Mouse (Mus musculus): ENCODE results near the gene Atf1. TPM values are rescaled to one million over a fixed set of nuclear protein-coding genes. Genes with fewer than 3 reads are reported as not detected.

Gene Atf1
- 31.8 and 33.5 TPM in 2 replicates for polyA plus RNA-seq (2014; fragmentation: Nextera tagmentation; extraction: Ambion mirVana)

DNA sequence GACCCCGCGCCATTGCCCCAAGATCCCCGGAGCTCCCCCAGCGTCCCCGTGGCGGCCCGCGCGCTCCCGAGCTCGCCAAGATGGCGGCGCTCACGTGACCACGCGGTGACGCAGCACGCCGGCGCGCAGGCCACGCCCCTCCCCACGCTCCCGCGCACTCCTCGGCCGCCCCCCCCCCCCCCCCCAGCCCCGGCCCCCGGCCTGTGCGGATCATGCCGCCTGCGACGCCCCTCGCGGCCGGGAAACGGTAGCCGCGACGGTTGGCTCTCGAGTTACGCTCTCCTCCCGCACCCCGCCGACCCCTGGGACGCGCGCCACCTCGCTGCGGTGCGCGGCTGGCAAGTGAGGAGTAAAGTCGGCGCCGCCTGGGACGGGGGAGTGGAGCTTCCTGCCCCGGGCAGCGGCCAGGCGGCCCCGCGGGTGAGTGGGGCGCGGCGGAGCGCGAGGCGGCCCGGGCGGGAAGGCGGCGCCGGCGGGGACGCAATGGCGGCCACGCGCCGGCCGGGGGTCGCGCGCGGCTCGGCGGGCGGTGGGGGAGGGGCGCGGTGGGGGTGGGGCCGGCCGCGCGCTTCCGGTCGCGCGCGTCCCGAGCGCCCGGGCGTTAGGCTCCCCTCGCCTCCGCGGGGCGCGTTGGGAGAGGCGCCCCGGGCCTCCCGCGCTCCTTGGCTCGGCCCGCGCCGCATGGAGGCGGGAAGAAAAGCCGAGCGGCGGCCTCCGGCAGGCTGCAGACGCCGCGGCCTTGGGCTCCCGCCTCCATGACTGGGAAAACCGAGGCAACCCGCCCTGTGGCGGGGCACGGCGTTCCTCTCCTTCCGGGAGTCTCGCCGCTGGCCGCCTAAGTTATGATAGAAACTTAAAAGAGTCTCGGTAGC lies at the start of gene Atf1:
Atf1 (plus strand) TSS at position 157 of the 872 bp plus-strand sequence.
- Histone ChIP-seq H3K36me3 (ENCODE audit: control insufficient read depth, insufficient read depth, low read length) (no peaks in the 10 kb centered on the region), H3K4me3 (ENCODE audit: low read depth, low read length) (peak within 1 kb of the TSS; percentile 61), H3K4me2 (peak within 1 kb of the TSS; percentile 81), H3K4me1 (ENCODE audit: control insufficient read depth, insufficient read depth, low read length) (peaks cover 9% of the 10 kb centered on the region), H3K9ac (ENCODE audit: low read length) (peak within 1 kb of the TSS; percentile 92), H3K27me3 (ENCODE audit: control insufficient read depth, insufficient read depth, low read length) (no peaks in the 10 kb centered on the region), H3K27ac (ENCODE audit: low read depth, low read length) (peak within 1 kb of the TSS; percentile 98), H3K9me3 (ENCODE audit: control insufficient read depth, low read length) (0 out of 2 replicates have a peak, but pooled peaks cover 4% of the 10 kb centered on the region)
- DNase-seq (ENCODE audit: low spot score, missing footprints) (peak; percentile 99), ATAC-seq (ENCODE audit: low FRiP score) (peak; percentile 87)
- WGBS: 0% methylated on average over 56 of the region's 133 CpGs

DNA sequence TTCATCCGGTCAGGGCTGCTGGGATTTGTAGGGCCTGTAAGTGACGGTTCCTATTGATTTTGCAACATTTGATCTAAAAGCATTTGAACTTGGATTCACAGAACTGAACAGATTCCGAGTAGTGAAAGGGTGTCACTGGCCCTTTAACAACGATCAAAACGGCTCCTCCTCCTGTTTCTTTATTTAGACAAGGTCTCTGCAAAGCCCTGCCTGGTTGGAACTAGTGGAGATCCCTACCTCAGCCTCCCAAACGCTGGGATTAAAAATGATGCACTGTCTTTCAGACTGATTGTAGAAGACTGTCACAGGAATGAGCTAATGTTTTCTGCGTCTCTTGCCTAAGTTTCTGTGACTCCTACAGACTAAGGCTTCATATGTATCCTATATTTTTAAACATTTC lies 49.1 kb upstream of the Atf1 start:
- no peak for DNase-seq (ENCODE audit: low spot score, missing footprints)
- 80% methylated on average over 7 of the region's 7 CpGs for WGBS
- no peaks in the 10 kb centered on the region for H3K4me1 ChIP-seq (ENCODE audit: control insufficient read depth, insufficient read depth, low read length)
- H3K9me3 ChIP-seq (ENCODE audit: control insufficient read depth, low read length): no peaks in the 10 kb centered on the region
- H3K4me2 ChIP-seq: no peak overlapping the region
- H3K27ac ChIP-seq (ENCODE audit: low read depth, low read length): no peak overlapping the region
- no peak for ATAC-seq (ENCODE audit: low FRiP score)
- H3K27me3 ChIP-seq (ENCODE audit: control insufficient read depth, insufficient read depth, low read length): no peaks in the 10 kb centered on the region
- H3K36me3 ChIP-seq (ENCODE audit: control insufficient read depth, insufficient read depth, low read length): peaks cover 9% of the 10 kb centered on the region
- no peak overlapping the region for H3K4me3 ChIP-seq (ENCODE audit: low read depth, low read length)
- H3K9ac ChIP-seq (ENCODE audit: low read length): no peak overlapping the region

DNA sequence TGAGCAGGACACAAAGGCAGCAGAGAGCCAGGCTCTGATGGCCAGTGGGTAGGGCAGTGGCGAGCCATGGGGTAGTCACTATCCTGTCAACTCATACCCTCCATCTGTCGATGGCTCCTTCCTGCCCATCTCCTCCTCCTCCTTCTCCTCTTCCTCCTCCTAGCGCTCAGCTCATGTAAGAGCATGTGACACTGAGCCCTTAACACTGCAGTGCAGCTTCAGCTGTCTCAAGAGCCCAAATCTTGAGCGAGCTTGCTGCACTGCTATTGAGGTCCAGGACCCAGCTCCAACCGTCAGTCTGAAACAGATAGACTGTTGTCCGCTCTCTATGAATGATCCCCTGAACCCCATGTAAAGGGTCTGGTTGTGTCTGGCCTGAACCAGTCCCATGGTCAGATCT lies 47.9 kb upstream of the Atf1 start:
- 95% methylated on average over 6 of the region's 6 CpGs for WGBS
- DNase-seq (ENCODE audit: low spot score, missing footprints) (no peak), ATAC-seq (ENCODE audit: low FRiP score) (no peak)
- no peaks in the 10 kb centered on the region for H3K27me3 ChIP-seq (ENCODE audit: control insufficient read depth, insufficient read depth, low read length)
- H3K36me3 ChIP-seq (ENCODE audit: control insufficient read depth, insufficient read depth, low read length): peaks cover 10% of the 10 kb centered on the region
- no peak overlapping the region for H3K9ac ChIP-seq (ENCODE audit: low read length)
- no peak overlapping the region for H3K4me2 ChIP-seq
- no peaks in the 10 kb centered on the region for H3K9me3 ChIP-seq (ENCODE audit: control insufficient read depth, low read length)
- no peak overlapping the region for H3K4me3 ChIP-seq (ENCODE audit: low read depth, low read length)
- no peak overlapping the region for H3K27ac ChIP-seq (ENCODE audit: low read depth, low read length)
- H3K4me1 ChIP-seq (ENCODE audit: control insufficient read depth, insufficient read depth, low read length): no peaks in the 10 kb centered on the region

DNA sequence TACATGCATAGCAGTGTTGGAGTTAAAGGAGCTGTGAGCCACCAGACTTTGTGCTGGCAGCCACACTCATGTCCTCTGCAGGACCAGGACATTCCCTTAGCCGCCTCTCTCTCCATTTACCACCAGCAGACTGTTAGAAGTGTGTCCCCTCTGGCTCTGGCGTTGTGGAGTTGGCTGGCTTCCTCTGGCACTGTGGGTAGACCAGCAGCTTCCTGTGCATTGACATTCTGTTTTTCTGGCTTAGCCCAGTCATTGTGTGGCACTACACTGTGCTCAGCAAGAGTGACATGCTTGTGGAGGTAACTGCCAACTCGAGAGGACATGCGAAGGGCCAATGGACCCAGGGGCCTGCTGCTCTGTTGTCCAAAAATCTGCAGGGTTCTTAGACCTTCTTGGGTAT lies 47.4 kb upstream of the Atf1 start:
- Histone ChIP-seq H3K27me3 (ENCODE audit: control insufficient read depth, insufficient read depth, low read length) (no peaks in the 10 kb centered on the region), H3K9ac (ENCODE audit: low read length) (no peak overlapping the region), H3K4me2 (no peak overlapping the region), H3K4me3 (ENCODE audit: low read depth, low read length) (no peak overlapping the region), H3K36me3 (ENCODE audit: control insufficient read depth, insufficient read depth, low read length) (peaks cover 10% of the 10 kb centered on the region), H3K9me3 (ENCODE audit: control insufficient read depth, low read length) (no peaks in the 10 kb centered on the region), H3K4me1 (ENCODE audit: control insufficient read depth, insufficient read depth, low read length) (no peaks in the 10 kb centered on the region), H3K27ac (ENCODE audit: low read depth, low read length) (no peak overlapping the region)
- ATAC-seq (ENCODE audit: low FRiP score) (no peak), DNase-seq (ENCODE audit: low spot score, missing footprints) (no peak)
- WGBS: 97% methylated on average over 4 of the region's 4 CpGs

DNA sequence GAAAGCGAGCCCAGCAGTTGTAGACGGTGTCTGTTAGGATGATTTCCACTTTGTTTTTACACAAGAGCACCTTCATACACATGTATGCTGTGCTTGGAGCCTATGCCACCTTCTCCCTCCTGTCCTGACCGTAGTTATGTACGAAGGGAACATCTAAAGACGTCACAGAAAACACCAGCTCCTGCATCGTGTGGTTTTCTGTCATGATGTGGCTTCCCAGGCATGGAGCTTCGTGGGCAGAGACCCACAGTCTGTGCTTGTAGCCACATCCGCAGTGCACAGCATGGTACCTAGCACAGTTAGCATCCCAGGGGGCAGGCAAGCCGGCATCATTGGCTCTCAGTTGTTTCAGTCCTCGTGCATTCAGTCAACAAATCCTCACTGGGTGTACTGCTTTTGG lies 45.8 kb upstream of the Atf1 start:
- no peaks in the 10 kb centered on the region for H3K9me3 ChIP-seq (ENCODE audit: control insufficient read depth, low read length)
- H3K4me1 ChIP-seq (ENCODE audit: control insufficient read depth, insufficient read depth, low read length): no peaks in the 10 kb centered on the region
- no peaks in the 10 kb centered on the region for H3K27me3 ChIP-seq (ENCODE audit: control insufficient read depth, insufficient read depth, low read length)
- DNase-seq (ENCODE audit: low spot score, missing footprints) (no peak), ATAC-seq (ENCODE audit: low FRiP score) (no peak)
- WGBS: 91% methylated on average over 10 of the region's 10 CpGs
- no peak overlapping the region for H3K4me3 ChIP-seq (ENCODE audit: low read depth, low read length)
- no peak overlapping the region for H3K4me2 ChIP-seq
- no peak overlapping the region for H3K9ac ChIP-seq (ENCODE audit: low read length)
- no peak overlapping the region for H3K27ac ChIP-seq (ENCODE audit: low read depth, low read length)
- H3K36me3 ChIP-seq (ENCODE audit: control insufficient read depth, insufficient read depth, low read length): peaks cover 17% of the 10 kb centered on the region

DNA sequence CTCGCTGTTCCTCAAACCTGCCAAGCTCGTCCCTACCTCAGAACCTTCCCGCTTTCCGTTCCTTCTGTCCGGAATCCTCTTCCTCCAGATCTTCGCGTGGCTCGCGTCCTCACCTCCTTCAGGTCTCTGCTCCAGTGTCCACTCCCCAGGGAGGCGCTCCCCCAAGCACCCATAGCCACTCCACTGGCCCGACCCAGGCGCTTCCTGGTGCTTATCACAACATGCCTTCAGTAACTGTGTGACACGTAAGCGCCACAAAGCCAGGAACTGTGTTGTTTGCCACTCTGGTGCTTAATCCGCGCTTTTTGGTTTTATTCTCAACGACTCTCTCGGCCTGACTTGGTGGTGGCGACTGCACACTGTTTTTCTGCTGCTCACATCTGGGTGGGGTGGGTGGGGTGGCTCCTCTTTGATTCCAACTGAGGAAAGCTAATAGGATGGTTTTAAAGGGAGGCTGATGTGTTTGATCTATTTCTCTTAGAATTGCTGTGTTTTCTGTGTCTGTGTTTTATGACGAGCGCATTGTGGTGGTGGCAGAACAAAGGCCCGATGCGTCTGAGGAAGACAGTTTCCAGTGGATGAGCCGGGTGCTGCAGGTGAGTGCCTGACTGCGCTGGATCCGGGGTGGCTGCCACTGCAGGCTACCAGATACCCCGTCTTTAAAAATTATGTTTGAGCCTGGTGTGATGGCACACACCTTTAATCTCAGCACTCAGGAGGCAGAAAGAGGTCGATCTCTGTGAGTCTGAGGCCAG lies 44.9 kb upstream of the Atf1 start:
- no peaks in the 10 kb centered on the region for H3K27me3 ChIP-seq (ENCODE audit: control insufficient read depth, insufficient read depth, low read length)
- H3K27ac ChIP-seq (ENCODE audit: low read depth, low read length): no peak overlapping the region
- H3K9me3 ChIP-seq (ENCODE audit: control insufficient read depth, low read length): no peaks in the 10 kb centered on the region
- ATAC-seq (ENCODE audit: low FRiP score) (no peak), DNase-seq (ENCODE audit: low spot score, missing footprints) (no peak)
- H3K4me2 ChIP-seq: no peak overlapping the region
- 92% methylated on average over 28 of the region's 28 CpGs for WGBS
- no peak overlapping the region for H3K4me3 ChIP-seq (ENCODE audit: low read depth, low read length)
- H3K4me1 ChIP-seq (ENCODE audit: control insufficient read depth, insufficient read depth, low read length): no peaks in the 10 kb centered on the region
- H3K36me3 ChIP-seq (ENCODE audit: control insufficient read depth, insufficient read depth, low read length): peaks cover 20% of the 10 kb centered on the region
- H3K9ac ChIP-seq (ENCODE audit: low read length): no peak overlapping the region

DNA sequence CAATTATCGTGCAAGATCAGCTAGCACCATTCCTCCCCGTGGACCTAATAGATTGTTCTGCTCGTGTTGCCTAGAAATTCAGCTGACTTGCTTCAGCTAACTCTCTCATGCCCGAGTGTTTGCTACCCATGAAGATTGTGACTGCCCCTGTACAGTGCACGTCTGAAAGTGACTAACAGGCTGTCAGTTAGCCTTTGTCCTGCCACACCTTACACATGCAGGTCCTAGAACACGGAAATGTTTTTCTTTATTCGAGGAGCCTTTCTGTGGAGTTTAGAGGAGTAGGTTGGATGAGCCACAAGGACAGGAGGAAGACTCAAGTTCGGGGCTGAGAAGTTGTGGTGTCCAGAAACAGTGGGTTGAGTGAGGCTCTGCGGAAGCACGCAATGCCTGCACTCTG lies 44.1 kb upstream of the Atf1 start:
- 88% methylated on average over 10 of the region's 10 CpGs for WGBS
- no peak overlapping the region for H3K4me2 ChIP-seq
- H3K36me3 ChIP-seq (ENCODE audit: control insufficient read depth, insufficient read depth, low read length): peaks cover 21% of the 10 kb centered on the region

DNA sequence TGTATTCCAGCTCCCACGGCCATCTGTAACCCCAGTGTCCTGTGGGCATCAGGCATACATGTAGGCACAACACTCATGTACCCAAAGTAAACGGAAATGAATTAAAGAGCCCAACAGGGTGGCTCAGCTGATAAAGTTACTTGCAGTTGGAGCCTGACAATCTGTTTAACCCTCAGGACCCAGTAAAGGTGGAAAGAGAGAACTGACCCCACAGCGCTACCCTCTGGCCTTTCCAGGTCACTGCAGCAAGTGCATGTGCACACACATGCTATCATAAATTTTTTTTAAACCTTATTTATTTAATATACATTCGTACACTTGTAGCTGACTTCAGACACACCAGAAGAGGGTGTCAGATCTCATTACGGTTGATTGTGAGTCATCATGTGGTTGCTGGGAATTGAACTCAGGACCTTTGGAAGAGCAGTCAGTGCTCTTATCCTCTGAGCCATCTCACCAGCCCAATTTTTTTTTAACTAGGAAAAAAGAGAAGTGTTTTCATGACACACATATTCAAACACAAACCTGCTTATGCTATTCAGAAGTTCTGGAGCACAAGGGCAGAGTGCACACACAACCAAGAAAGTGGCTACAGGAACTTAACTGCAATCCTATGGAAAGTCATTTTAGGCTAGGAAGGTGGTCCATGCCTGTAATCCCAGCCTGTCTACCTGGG lies 42.7 kb upstream of the Atf1 start:
- DNase-seq (ENCODE audit: low spot score, missing footprints): no peak
- no peaks in the 10 kb centered on the region for H3K4me1 ChIP-seq (ENCODE audit: control insufficient read depth, insufficient read depth, low read length)
- H3K4me3 ChIP-seq (ENCODE audit: low read depth, low read length): no peak overlapping the region
- H3K9me3 ChIP-seq (ENCODE audit: control insufficient read depth, low read length): no peaks in the 10 kb centered on the region
- no peak overlapping the region for H3K27ac ChIP-seq (ENCODE audit: low read depth, low read length)
- no peak for ATAC-seq (ENCODE audit: low FRiP score)
- H3K9ac ChIP-seq (ENCODE audit: low read length): no peak overlapping the region
- peaks cover 25% of the 10 kb centered on the region for H3K36me3 ChIP-seq (ENCODE audit: control insufficient read depth, insufficient read depth, low read length)
- no peak overlapping the region for H3K4me2 ChIP-seq
- H3K27me3 ChIP-seq (ENCODE audit: control insufficient read depth, insufficient read depth, low read length): no peaks in the 10 kb centered on the region
- 82% methylated on average over 5 of the region's 5 CpGs for WGBS

More for the DNA sequence above, 44.1 kb upstream of the Atf1 start:
- H3K27ac ChIP-seq (ENCODE audit: low read depth, low read length): no peak overlapping the region
- H3K4me1 ChIP-seq (ENCODE audit: control insufficient read depth, insufficient read depth, low read length): no peaks in the 10 kb centered on the region
- no peaks in the 10 kb centered on the region for H3K27me3 ChIP-seq (ENCODE audit: control insufficient read depth, insufficient read depth, low read length)
- H3K9me3 ChIP-seq (ENCODE audit: control insufficient read depth, low read length): no peaks in the 10 kb centered on the region
- DNase-seq (ENCODE audit: low spot score, missing footprints) (no peak), ATAC-seq (ENCODE audit: low FRiP score) (no peak)
- H3K4me3 ChIP-seq (ENCODE audit: low read depth, low read length): no peak overlapping the region
- no peak overlapping the region for H3K9ac ChIP-seq (ENCODE audit: low read length)

Data from midbrain, embryonic 11.5 days (tissue).